In genomic region chr2:85144908-85145307, GRCm38 (mm10) we compare ENCODE assay signal across 36 mouse cellular contexts. TPM values are rescaled to one million over a fixed set of nuclear protein-coding genes. Genes with fewer than 3 reads are reported as not detected.
"Had no signal": no experiment of that assay in that cellular context is flagged by ENCODE, and none has a peak within 500 bp of the region (broad histone marks: within the 10 kb centered on the region; RNA-seq: fewer than 3 reads in every experiment).

No protein-coding gene starts in this region.

- H3K36me3 ChIP-seq: heart, embryonic 10.5 days; heart, embryonic 12.5 days; heart, embryonic 13.5 days; heart, embryonic 15.5 days; hindbrain, embryonic 10.5 days; hindbrain, embryonic 12.5 days; hindbrain, embryonic 13.5 days; hindbrain, embryonic 15.5 days; intestine, embryonic 15.5 days; kidney, embryonic 15.5 days had no signal

- H3K9me3 ChIP-seq: heart, embryonic 10.5 days; heart, embryonic 12.5 days; heart, embryonic 13.5 days; heart, embryonic 15.5 days; hindbrain, embryonic 10.5 days; hindbrain, embryonic 12.5 days; hindbrain, embryonic 13.5 days; hindbrain, embryonic 15.5 days; intestine, embryonic 15.5 days; kidney, embryonic 15.5 days had no signal

- H3K4me3 ChIP-seq: heart, embryonic 10.5 days; heart, embryonic 12.5 days; heart, embryonic 13.5 days; heart, embryonic 15.5 days; hindbrain, embryonic 10.5 days; hindbrain, embryonic 12.5 days; hindbrain, embryonic 13.5 days; hindbrain, embryonic 15.5 days; intestine, embryonic 15.5 days; kidney, embryonic 15.5 days; layer of hippocampus, adult 2 months; left cerebral cortex, adult 2 months had no signal

- H3K27ac ChIP-seq: heart, embryonic 10.5 days; heart, embryonic 13.5 days; heart, embryonic 15.5 days; hindbrain, embryonic 10.5 days; hindbrain, embryonic 12.5 days; hindbrain, embryonic 13.5 days; hindbrain, embryonic 14.5 days; hindbrain, embryonic 15.5 days; intestine, embryonic 15.5 days; kidney, embryonic 15.5 days; kidney, postnatal 0 days; layer of hippocampus, adult 2 months; left cerebral cortex, adult 2 months had no signal

- DNase-seq: heart, postnatal 10 days; heart, postnatal 14 days; heart, postnatal 36 days; heart, postnatal 4 days; kidney, adult 11 months; kidney, adult 18-20 months; kidney, adult 2 months; kidney, adult 8-10 months; kidney, adult 9 months; kidney, postnatal 10 days; kidney, postnatal 14 days; kidney, postnatal 25 days; kidney, postnatal 36 days; kidney, postnatal 4 days; layer of hippocampus, adult 9-11 months; layer of hippocampus, postnatal 36 days had no signal

- H3K4me1 ChIP-seq: hindbrain, embryonic 10.5 days; hindbrain, embryonic 12.5 days; hindbrain, embryonic 13.5 days; hindbrain, embryonic 15.5 days; intestine, embryonic 15.5 days; kidney, embryonic 15.5 days had no signal

- H3K4me2 ChIP-seq: heart, embryonic 11.5 days; heart, embryonic 12.5 days; heart, embryonic 13.5 days; heart, embryonic 15.5 days; hindbrain, embryonic 12.5 days; hindbrain, embryonic 13.5 days; hindbrain, embryonic 14.5 days; hindbrain, embryonic 15.5 days; intestine, embryonic 15.5 days; kidney, embryonic 15.5 days had no signal

- H3K27me3 ChIP-seq: heart, embryonic 12.5 days; heart, embryonic 13.5 days; heart, embryonic 15.5 days; hindbrain, embryonic 12.5 days; hindbrain, embryonic 13.5 days; hindbrain, embryonic 15.5 days; intestine, embryonic 15.5 days; kidney, embryonic 15.5 days had no signal

- ATAC-seq: hindbrain, embryonic 16.5 days; inflammation-experienced regulatory T-cells, adult 6 months; intestine, embryonic 15.5 days; intestine, embryonic 16.5 days; intestine, postnatal 0 days had no signal

- H3K9ac ChIP-seq: heart, embryonic 12.5 days; heart, embryonic 13.5 days; heart, embryonic 15.5 days; hindbrain, embryonic 12.5 days; hindbrain, embryonic 13.5 days; hindbrain, embryonic 14.5 days; hindbrain, embryonic 15.5 days; intestine, embryonic 15.5 days; kidney, embryonic 15.5 days had no signal

RNA-seq across cellular contexts. Expression of gene Aplnr, which starts 8.9 kb away (rescaled TPM):
- total RNA-seq: hematopoietic stem cell, adult 5-6 weeks had no signal
- polyA plus RNA-seq: inflammation-experienced regulatory T-cells, adult 6 months had no signal

RNA-seq across cellular contexts. Expression of gene Lrrc55, which starts 52.1 kb away (rescaled TPM):
- total RNA-seq: hematopoietic stem cell, adult 5-6 weeks had no signal
- polyA plus RNA-seq: inflammation-experienced regulatory T-cells, adult 6 months had no signal
